Mouse (Mus musculus): ENCODE results near the gene Adgrv1.

Gene Adgrv1

DNA sequence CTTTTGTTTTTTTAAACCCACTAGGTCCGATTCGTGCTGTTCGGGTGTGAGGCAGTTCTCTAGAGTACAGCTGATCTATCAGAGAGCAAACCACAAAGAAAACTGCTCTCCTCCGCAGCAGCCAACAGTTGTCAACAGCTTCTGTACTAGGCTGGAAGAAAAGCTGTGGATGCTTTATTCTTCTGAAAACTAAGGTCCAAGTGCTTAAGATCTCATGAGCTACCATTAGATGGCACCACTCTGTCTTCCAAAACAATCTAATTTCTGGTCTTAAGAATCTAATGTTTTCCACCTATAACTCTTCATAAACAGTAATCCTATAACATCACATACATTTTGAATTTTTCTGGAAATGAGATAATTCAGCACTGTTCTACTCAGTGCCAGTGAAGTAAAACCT, 22.6 kb downstream of the Adgrv1 start:
- no peak for DNase-seq (ENCODE audit: low spot score in 2 of 2)

DNA sequence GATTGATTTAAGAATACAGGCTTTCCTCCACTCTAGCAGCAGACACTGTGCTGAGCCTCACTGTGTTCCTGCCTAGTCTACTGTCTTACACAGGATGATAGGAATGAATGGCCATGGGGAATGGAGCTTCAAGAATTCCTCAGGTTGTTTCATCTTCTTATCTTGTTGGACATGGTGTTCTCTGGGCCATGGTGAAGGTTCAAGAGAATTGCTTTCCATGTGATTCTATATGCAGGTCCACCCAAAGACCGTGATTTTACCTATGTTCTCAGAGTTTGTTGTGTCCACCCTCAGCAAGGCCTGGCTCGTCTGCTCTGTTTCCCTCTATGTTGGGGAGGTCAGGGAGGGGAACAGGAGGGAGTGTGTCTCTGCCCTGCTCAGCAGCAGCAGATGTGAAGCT, 26.0 kb downstream of the Adgrv1 start:
- no peak for DNase-seq (ENCODE audit: low spot score in 2 of 2)

DNA sequence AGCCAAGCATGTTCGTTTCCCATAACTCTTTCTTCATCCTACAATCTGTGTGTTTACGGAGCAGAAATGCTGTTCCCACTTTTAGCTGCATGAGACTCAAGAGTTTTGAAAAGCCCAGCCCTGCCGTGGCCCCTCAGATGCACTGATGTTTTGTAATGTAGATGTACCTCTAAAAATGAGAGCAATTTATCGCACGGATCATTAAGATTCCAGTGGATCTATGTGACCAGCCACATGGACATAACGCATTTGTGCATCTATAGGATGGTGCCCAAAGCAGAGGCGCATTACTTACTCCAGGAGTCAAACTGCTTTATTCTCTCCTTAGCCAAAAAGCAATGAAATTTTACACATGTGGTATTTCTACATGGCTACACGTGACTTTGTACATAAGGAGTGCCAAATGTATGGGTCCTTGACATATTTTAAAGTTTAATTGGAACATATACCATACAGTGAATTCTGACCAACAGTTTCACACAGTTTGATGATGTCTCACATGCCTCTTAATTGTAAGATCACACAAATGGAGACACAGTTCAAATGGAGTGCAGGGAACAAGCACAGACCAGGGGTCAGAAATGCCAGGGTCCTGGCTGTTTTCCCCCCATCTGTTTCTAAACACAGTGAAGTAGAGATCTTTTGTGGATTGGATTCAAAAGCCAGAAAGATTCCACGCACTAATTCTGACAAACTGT, 35.9 kb downstream of the Adgrv1 start:
- no peak for DNase-seq (ENCODE audit: low spot score in 2 of 2)

DNA sequence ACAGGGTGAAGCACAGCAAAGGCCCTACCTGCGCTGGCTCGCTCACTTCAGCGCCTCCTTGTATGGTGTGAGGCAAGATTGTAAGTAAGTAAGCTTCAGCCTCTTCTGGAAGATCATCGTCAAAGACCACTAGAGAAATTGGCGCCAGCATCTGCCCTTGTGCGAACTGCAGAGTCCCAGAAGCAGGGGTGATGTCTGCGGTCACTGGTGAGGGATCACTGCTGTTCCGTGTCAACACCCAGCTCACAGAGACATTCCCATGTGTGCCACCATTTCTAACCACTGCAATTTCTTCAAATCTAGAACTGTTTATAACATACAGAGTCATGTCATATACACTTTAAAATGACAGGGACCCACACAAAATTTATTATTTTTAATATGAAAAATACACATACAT, 54.3 kb downstream of the Adgrv1 start:
- DNase-seq (ENCODE audit: low spot score in 2 of 2), result no peak

DNA sequence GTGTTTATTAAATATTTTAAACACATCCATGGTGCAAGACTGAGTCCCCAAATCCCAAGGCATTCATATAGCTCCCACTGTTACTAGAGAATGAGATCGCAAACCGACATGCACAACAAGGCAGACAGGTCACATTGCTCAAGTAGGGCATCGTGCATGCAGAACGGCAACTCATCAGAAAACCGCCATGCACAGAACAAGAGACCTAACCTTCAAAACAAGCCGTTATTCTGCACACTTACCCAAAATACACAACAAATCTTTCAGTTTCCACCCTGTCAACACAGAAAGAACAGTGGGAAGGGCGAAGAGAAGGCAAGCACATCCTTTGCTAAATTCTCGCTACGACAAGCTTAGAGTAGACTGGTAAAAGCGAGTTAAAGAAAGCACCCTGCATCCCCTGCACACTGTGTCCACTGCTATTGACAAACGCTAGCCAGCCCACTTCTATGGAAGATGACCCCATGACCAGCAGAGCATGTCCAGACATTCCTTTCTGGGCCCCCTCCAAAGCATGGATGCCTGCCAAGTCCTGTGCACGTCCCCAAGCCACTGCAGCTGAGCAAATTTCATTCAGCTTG, 62.6 kb downstream of the Adgrv1 start:
- no peak for DNase-seq (ENCODE audit: low spot score in 2 of 2)

DNA sequence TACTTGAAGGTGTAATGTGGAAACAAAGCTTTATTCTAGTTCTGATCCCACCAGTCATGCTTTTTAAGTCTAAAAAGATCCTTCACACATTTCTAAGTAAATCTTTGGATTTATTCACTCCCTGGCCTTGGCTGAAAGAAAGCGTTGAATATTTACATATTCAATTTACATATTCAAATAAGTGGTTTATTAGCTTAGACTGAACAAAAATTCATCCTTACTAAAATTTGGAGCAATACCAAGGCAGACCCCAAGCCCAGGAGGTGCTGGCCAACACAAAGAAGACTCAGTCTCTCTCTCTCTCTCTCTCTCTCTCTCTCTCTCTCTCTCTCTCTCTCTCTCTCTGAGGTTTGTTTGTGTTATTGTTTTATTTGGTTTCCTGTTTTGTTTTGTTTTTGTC, 82.9 kb downstream of the Adgrv1 start:
- no peak for DNase-seq (ENCODE audit: low spot score in 2 of 2)

DNA sequence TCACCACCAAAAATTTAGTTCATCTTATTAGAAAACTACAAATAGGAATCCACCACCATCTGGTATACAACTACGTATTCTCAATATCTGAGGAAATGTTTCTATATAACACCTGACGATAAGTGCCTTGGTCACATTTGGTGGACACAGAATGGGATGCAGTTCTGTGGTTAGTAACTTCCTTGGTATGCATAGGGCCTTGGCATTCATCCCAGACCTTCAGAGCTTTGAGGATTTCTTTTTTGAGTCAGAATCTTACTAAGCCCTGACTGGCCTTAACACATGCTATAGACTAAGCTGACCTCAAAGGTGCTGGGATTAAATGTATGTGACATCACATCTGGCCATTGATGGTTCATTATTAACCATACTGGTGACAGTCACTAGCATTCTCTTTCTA, 98.0 kb downstream of the Adgrv1 start:
- no peak for DNase-seq (ENCODE audit: low spot score in 2 of 2)

DNA sequence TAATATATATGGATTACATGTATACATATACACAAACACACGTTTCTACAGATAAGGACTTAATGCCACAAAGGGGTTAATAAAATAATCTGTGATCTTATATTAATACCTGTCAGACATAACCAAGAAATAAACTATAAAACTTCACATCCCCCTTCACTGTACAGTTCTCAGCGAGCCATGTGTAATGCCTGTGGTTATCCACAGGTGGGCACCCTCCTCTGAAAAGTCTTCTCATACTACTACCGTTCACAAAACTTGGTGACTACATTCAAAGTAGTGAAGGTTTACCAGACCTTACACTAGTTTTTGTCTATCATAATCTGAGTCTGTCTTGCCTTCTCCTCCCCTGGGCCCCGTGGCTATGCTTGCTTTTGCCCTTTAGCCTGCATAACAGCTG, 106.3 kb downstream of the Adgrv1 start:
- DNase-seq (ENCODE audit: low spot score in 2 of 2), result no peak

DNA sequence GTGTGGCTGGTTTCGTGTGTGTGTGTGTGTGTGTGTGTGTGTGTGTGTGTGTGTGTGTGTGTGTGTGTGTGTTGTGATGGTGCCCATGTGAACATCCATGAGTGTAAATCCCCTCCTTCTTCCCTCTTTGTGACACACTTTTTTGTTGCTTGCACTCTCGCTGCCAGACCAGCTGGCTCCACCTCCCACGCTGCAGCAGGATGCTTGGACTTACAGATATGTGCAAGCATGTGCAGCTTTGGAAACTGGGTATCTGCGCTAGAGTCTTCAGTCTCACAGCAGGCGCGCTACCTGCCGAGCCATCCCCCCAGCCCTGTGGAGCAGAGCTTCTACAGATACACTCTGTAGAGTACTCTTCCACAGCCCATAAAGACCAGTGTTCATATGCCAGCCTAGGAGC, 122.8 kb downstream of the Adgrv1 start:
- no peak for DNase-seq (ENCODE audit: low spot score in 2 of 2)

DNA sequence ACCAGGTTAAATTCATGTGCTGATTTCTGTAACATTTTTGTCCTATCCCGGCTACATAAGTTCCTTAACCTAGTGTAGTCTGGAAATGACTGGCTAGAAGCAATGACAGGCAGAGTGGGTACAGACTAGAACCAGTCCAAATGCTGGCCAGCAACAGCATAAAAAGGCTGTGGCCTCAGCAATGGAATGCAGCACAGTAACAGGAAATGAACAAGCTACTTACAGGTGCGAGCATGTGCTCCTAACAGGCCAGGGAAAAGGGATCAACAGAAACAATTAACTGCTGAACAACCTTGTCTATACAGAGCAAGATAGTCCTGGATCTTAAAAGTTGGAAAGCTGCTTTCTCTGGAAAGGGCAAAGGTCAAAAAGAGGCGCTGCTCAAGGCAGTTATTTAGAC, 135.9 kb downstream of the Adgrv1 start:
- no peak for DNase-seq (ENCODE audit: low spot score in 2 of 2)

DNA sequence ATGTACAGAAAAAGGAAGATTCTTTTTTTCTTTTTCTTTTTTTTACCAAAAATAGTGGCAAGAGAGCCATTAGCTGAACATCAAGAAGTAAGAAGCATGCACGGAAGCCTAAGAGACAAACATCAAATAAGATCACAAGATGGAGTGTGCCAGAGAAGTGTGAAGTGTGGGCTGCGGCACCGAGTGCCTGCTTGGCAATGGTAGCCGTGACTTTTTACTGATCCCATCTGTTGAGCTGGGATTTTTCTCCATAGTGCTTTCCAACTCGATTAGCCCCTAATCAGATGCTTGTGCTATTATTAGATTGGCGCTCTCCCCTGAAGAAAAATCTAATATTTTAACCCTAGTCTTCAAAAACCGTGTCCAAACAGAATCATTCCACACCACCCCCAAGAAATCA, 141.0 kb downstream of the Adgrv1 start:
- DNase-seq (ENCODE audit: low spot score in 2 of 2), result no peak

DNA sequence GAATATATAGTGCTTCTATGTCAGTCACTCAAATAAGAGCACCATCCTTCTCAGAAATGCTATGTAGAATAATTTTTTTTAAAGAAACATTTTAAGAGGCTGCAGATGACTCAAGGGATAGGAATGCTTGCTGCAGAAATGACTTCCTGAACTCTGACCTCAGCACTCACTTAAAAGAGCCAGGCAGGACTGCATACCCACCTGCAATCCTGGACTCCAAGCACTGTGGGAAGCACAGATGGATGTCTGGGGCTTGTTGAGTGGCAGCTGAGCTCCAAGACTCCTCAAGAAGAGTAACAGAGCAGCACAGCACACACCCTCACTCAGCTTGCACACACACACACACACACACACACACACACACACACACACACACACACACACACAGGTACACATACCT, 146.0 kb downstream of the Adgrv1 start:
- DNase-seq (ENCODE audit: low spot score in 2 of 2), result no peak

DNA sequence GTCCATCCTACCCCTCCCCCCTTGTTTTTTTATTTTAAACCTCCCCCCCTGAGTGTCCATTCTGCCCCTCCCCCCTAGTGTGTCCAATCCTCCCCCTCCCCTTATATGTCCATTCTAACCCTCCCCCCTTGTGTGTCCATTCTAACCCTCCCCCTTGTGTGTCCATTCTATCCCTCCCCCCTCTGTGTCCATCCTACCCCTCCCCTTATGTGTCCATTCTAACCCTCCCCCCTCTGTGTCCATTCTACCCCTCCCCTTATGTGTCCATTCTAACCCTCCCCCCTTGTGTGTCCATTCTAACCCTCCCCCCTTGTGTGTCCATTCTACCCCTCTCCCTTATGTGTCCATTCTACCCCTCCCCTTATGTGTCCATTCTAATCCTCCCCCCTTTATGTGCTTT, 159.2 kb downstream of the Adgrv1 start:
- DNase-seq (ENCODE audit: low spot score in 2 of 2), result no peak

DNA sequence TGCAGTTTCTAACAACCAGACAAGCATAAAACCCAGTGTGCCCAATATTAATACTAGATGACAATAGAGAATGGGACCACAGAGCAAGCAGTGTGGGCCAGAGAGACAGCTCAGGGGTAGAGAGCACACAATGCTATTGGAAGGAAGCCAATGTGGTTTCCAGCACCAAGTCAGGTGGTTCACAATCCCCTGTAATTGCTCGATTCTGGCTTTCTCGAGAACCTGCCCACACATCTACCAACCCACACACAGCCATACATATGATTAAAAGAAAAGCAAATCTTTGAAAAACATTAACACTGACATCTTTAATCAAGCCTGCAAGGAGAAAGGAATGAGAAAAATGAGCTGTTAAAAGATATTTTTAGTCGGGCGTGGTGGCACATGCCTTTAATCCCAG, 166.3 kb downstream of the Adgrv1 start:
- no peak for DNase-seq (ENCODE audit: low spot score in 2 of 2)

DNA sequence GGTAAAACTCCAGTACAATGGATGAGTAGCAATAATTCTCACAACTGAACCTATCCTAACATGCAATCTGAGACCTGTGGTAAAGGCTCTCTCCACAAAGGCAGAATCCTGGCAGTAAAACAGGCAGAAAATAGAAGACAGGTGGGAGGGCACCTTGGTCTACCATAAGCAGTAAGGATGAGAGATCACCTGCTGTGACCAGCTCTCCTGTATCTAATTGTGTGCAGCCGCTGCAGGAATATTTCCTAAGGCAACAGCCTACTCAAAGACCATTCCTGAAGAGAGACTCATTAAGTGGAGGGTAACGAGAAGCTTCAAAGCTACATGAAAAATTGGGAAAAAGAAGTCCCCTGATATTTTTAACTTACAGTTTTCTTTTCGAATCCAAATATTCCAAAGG, 167.2 kb downstream of the Adgrv1 start:
- no peak for DNase-seq (ENCODE audit: low spot score in 2 of 2)

DNA sequence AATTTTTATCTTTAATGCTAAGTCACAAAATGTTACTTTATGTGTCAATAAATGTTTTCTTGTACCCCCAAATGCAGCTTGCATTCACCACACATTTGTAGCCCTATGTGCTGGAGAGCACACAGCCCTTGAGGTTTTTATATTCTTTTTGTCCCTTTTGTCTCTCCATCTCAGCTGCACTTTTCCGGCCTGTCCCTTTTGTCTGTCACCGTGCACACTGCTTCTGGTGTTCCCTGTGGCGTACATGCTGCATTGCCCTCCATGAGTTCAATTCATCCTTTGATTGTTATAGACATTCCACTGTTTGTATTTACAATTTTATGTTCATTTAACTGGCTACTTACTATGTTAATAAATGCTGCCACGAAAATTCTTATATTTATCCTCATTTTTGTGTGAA, 183.3 kb downstream of the Adgrv1 start:
- DNase-seq (ENCODE audit: low spot score in 2 of 2), result no peak

DNA sequence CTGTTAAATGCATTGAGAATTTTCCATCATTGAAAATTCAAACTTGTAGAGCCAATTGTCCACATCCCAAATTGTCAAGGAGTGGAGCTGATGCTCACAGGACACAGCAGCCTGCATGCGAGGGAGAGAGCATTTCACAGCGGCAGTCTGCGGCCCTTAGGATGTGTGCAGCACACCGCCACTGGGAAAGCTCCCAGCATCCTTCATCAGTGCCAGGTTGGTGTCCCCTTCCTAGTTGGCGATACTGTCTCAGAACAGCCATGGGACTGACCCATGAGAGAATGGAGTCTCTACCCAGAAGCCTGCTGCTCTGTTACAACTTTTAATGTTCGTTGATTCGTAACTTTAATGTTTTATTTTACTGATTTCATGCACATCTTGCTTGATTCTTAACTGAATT, 183.8 kb downstream of the Adgrv1 start:
- DNase-seq (ENCODE audit: low spot score in 2 of 2), result no peak

DNA sequence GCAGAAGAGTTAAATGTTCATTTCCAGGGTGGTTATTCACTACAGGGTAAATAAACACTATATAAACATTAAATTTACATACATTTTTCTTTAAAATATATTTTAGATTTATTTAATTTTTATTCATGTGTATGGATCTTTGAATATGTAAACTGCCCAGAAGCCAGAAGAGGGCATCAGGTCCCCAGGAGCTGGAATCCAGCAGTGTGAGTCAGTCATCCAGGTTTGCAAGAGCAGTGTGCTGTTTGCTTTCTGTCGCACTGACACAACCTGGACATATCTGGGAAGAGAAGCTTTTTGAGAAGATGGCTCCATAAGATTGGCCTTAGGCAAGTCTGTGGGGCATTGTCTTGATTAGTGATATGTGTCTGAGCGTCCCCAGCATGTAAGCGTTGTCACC, 191.5 kb downstream of the Adgrv1 start:
- no peak for DNase-seq (ENCODE audit: low spot score in 2 of 2)

DNA sequence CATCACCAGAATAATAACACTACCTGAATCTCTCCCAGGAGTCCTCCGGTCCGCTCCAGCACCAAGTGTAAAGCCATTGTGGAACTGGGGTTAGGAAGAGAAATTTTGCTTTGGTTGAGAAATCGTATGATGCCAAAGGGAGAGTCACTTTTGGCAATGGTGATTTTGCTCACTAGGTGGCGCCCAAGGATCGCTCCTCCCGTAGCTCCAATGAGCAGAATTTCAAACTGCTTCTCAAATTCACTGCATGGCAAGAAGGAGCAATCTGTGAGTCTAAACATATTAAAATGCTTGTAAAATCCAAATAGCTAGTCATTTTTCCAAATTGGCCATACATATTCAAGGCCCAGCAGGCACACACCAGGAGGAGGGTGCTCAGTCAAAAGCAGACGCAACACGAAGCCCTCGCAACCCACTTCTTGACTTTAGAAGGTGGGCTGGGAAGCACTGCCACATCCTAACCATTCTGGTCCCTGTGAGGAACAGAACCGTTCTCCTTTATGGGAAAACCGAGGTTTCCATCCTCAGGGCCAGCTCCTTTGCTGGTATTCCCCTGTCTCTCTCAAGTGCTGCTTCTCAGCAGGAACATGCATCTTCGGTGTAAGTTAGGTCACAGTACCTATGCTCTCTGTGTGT, 193.4 kb downstream of the Adgrv1 start:
- peak; percentile 3 to 29 for DNase-seq (ENCODE audit: low spot score in 2 of 2)

DNA sequence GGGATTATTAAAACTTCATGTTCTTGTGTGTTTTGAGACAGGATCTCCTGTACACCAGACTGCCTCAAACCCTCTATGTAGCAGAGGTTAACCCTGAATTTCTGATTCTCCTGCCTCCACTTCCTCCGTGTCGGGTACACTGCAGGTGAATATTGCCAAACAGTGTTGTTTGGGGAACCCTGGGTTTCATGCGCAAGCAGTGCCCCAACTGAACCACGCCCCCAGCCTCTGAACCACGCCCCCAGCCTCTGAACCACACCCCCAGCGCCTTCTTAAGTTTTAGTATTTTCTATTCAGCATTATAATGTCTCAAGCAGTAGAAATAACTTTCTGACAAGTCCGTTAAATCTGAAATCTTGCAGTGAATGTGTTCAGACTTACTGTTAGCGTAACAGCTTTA, 195.9 kb downstream of the Adgrv1 start:
- DNase-seq (ENCODE audit: low spot score in 2 of 2), result no peak

DNA sequence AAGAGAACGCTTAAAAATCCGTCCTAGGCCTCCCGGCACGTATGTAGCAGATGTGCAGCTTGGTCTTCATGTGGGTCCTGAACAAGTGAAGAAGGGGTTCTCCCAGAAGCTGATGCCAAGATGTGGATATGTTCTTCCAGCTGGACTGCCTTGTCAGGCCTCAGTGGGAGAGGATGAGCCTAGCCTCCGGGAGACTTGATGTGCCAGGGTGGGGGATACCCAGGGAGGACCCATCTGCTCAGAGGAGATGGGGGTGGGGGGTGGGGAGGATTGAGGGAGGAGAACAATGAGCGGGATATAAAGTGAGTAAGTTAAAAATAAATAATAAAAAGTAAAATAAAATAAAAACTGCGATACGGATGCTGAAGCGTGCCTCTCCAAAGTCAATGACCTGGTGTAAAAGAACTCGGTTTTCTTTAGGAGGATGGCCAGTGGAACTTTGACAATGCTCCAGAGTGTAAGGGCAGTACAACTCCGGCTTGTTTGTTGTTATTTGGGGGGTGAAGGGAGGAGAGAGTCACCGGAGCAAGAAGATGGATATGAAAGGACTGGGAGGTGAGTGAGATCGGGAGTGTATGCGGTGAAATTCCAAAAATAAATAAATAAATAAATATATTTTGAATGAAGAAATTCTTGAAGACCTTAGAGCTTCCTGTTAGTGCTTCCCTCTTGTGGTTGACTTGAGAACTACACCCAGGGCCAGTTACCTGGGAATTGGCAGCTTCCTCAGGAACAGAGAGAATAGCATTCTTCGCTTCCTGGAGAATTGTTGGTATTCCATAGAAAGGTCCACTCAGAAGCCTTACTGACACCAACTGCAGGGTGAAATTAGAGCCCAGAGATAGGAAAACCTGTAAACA, 205.8 kb downstream of the Adgrv1 start:
- peak in 1 of 2 experiments; percentile 12 for DNase-seq (ENCODE audit: low spot score in 2 of 2)

DNA sequence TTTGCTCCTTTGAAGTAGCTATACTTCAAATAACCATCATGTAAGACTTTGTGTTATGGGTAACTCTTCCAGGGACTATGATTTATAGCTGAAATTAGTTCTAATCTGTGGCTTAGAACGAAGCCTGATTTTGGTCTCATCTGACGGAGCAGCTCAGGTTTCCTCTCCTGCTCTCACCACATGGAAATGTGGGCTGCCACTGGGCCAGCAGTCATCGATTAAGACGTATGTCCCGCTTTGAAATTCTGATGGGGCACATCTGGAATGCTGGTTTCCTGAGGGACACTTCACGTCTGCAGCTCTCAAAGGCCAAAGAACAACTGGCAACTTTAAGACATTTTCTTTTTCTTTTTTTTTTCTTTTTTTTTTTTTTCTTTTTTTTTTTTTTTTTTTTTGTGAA, 207.8 kb downstream of the Adgrv1 start:
- DNase-seq (ENCODE audit: low spot score in 2 of 2), result no peak

DNA sequence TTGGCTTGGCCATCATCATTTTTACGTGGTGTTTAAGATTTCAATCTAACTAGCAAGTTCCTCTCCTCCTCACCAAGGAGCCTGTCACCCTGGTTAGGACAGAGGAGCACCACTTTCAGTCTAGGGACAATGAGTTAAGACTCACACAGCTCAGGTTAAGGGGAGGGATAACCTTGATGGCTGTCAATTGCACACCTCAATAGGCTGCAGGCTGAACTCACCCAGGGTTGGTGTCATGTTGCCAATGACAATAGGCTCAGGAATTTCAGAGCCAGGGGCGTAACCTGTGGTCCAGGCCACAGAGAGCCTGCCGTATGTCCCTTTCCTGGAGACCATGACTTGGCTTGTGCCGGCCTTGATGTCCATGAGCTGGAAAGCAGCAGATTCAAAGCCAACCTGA, 209.0 kb downstream of the Adgrv1 start:
- no peak for DNase-seq (ENCODE audit: low spot score in 2 of 2)
